Mouse (Mus musculus) ovary, adult 18-20 months (tissue): ENCODE results near the gene Asprv1.

Experiments
- DNase-seq: peaks from one replicate; pipeline ENCODE4 v3.0.0; 2022; ENCODE audit warnings: low spot score, mixed read lengths

Asprv1 gene

GRCm38 (mm10) chr6:86623201-86623600, 4.8 kb upstream of the Asprv1 start:
- no peak for DNase-seq

GRCm38 (mm10) chr6:86624074-86625030, 3.6 kb upstream of the Asprv1 start:
- DNase-seq, result no peak

GRCm38 (mm10) chr6:86630141-86630540, 2.2 kb downstream of the Asprv1 start:
- no peak for DNase-seq

- DNase-seq, result peak; percentile 31
Measured at GRCm38 (mm10) chr6:86636495-86636894, 8.5 kb downstream of the Asprv1 start.

GRCm38 (mm10) chr6:86637171-86637835, 9.3 kb downstream of the Asprv1 start:
- DNase-seq, result no peak

GRCm38 (mm10) chr6:86637860-86638259, 9.9 kb downstream of the Asprv1 start:
- no peak for DNase-seq

- no peak for DNase-seq
Measured at GRCm38 (mm10) chr6:86638434-86638833, 10.5 kb downstream of the Asprv1 start.

GRCm38 (mm10) chr6:86639180-86640160, 11.5 kb downstream of the Asprv1 start:
- DNase-seq, result no peak

- no peak for DNase-seq
Measured at GRCm38 (mm10) chr6:86640161-86640560, 12.2 kb downstream of the Asprv1 start.

- DNase-seq, result no peak
Measured at GRCm38 (mm10) chr6:86640776-86641175, 12.8 kb downstream of the Asprv1 start.

GRCm38 (mm10) chr6:86641716-86642115, 13.8 kb downstream of the Asprv1 start:
- DNase-seq, result no peak

GRCm38 (mm10) chr6:86644775-86645400, 16.9 kb downstream of the Asprv1 start:
- DNase-seq, result no peak

GRCm38 (mm10) chr6:86645551-86645950, 17.6 kb downstream of the Asprv1 start:
- DNase-seq, result no peak

GRCm38 (mm10) chr6:86646143-86646542, 18.2 kb downstream of the Asprv1 start:
- DNase-seq, result no peak

GRCm38 (mm10) chr6:86653026-86653425, 25.1 kb downstream of the Asprv1 start:
- no peak for DNase-seq

GRCm38 (mm10) chr6:86654270-86654916, 26.4 kb downstream of the Asprv1 start:
- DNase-seq, result no peak

- DNase-seq, result no peak
Measured at GRCm38 (mm10) chr6:86658501-86658900, 30.5 kb downstream of the Asprv1 start.

GRCm38 (mm10) chr6:86660161-86660877, 32.4 kb downstream of the Asprv1 start:
- no peak for DNase-seq

GRCm38 (mm10) chr6:86665076-86665475, 37.1 kb downstream of the Asprv1 start:
- DNase-seq, result no peak
